ENCODE assay signal across 12 mouse cellular contexts in the genomic region with DNA sequence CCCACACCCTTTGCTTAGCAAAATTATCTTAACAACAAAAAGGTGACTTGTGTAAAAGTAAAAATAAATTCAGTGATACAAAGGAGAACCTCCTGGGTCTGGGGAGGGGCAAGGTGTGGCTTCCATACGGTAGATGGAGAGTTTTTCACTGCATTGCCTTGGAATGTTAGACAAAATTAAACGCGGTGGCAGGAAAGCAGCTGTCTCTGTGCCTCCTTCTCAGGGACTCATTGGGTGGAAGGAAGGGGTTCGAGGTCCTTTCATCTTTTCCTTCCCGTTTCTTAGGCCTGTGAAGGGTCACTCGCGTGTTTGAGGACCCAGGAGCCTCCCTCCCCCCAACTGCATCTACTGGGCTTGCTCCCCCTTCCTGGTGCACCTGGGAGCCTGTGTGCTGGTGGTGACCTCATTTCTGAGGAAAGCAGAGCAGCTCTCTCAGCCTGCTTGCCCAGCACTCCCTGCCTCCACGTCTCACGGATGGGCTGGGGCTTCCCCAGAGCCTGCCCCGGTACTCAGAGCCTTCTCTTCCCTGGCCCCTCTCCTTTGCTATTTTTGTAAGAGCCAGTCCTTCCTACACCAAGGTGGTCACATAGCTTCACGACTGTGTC. TPM values are rescaled to one million over a fixed set of nuclear protein-coding genes. Genes with fewer than 3 reads are reported as not detected.
A peak's percentile ranks its signal among the peaks of the same experiment; 100 is the strongest.
DNase-seq lines count a peak whose midpoint lies in the region; ATAC-seq and TF ChIP-seq lines count a peak whose summit lies in the region.
"Had no signal": no experiment of that assay in that cellular context is flagged by ENCODE, and none has a peak within 500 bp of the region (broad histone marks: within the 10 kb centered on the region; RNA-seq: fewer than 3 reads in every experiment).

No protein-coding gene starts in this region.

- H3K27me3 ChIP-seq in hindbrain, embryonic 12.5 days: peaks cover 78% of the 10 kb centered on the region
- no peaks in the 10 kb centered on the region; the same call in 1 of the 2 replicates for H3K27me3 ChIP-seq in neural tube, embryonic 14.5 days (ENCODE audit: control insufficient read depth, insufficient read depth, low read length)
- peaks cover 100% of the 10 kb centered on the region for H3K27me3 ChIP-seq in kidney, embryonic 15.5 days
- peaks cover 45% of the 10 kb centered on the region for H3K27me3 ChIP-seq in stomach, postnatal 0 days (ENCODE audit: control insufficient read depth, insufficient read depth, low read length)

- WGBS in hindbrain, embryonic 12.5 days: 2% methylated on average over 11 of the region's 11 CpGs
- WGBS in neural tube, embryonic 14.5 days: under 1% methylated on average over 11 of the region's 11 CpGs
- under 1% methylated on average over 11 of the region's 11 CpGs for WGBS in kidney, embryonic 15.5 days
- 2% methylated on average over 11 of the region's 11 CpGs for WGBS in stomach, postnatal 0 days

- no peak for TF ChIP-seq CTCF in left cerebral cortex, adult 2 months (IDR thresholded peaks at IDR 0.05)
- TF ChIP-seq CTCF in stomach, postnatal 0 days (IDR thresholded peaks at IDR 0.05; ENCODE audit: low read depth): no peak

- H3K9ac ChIP-seq in hindbrain, embryonic 12.5 days: peak overlapping the region; percentile 98
- H3K9ac ChIP-seq in neural tube, embryonic 14.5 days (replicated peaks; ENCODE audit: low read depth, low read length): peak overlapping the region; percentile 99
- H3K9ac ChIP-seq in kidney, embryonic 15.5 days: no peak overlapping the region
- H3K9ac ChIP-seq in stomach, postnatal 0 days (ENCODE audit: low read length): no peak overlapping the region
- H3K9ac ChIP-seq: liver, postnatal 0 days had no signal

- H3K4me2 ChIP-seq in hindbrain, embryonic 12.5 days (replicated peaks): peak overlapping the region; percentile 84
- peak overlapping the region; percentile 94 for H3K4me2 ChIP-seq in neural tube, embryonic 14.5 days (ENCODE audit: low read depth, low read length)
- no peak overlapping the region for H3K4me2 ChIP-seq in kidney, embryonic 15.5 days
- H3K4me2 ChIP-seq in stomach, postnatal 0 days (replicated peaks; ENCODE audit: low read depth): no peak overlapping the region

- peaks cover 26% of the 10 kb centered on the region for H3K36me3 ChIP-seq in hindbrain, embryonic 12.5 days
- peaks cover 10% of the 10 kb centered on the region; the same call in 1 of the 2 replicates for H3K36me3 ChIP-seq in neural tube, embryonic 14.5 days (ENCODE audit: control insufficient read depth, insufficient read depth, low read length)
- no peaks in the 10 kb centered on the region for H3K36me3 ChIP-seq in kidney, embryonic 15.5 days
- H3K36me3 ChIP-seq in stomach, postnatal 0 days (ENCODE audit: control insufficient read depth, insufficient read depth, low read length): no peaks in the 10 kb centered on the region

- TF ChIP-seq EP300 in stomach, postnatal 0 days (optimal IDR thresholded peaks at IDR 0.05): no peak

- peak in 1 of 2 experiments; percentile 54 for DNase-seq in left cerebral cortex, adult 2 months (ENCODE audit: extremely low spot score in 1 of 2, low spot score in 2 of 2)
- no peak for DNase-seq in left cerebral cortex, adult 8-10 months (ENCODE audit: low spot score in 2 of 2)
- peak; percentile 71 to 72 for DNase-seq in cerebellum, postnatal 25 days
- DNase-seq in stomach, postnatal 0 days (ENCODE audit: low spot score): no peak
- no peak for DNase-seq in thymus, postnatal 4 days
- DNase-seq: B cell, adult 2 months; kidney, adult 18-20 months; liver, postnatal 0 days had no signal

- peaks cover 49% of the 10 kb centered on the region for H3K4me1 ChIP-seq in hindbrain, embryonic 12.5 days
- H3K4me1 ChIP-seq in neural tube, embryonic 14.5 days (ENCODE audit: control insufficient read depth, insufficient read depth, low read length): peaks cover 48% of the 10 kb centered on the region; the same call in 1 of the 2 replicates
- peaks cover 23% of the 10 kb centered on the region for H3K4me1 ChIP-seq in kidney, embryonic 15.5 days
- H3K4me1 ChIP-seq in stomach, postnatal 0 days (replicated peaks; ENCODE audit: control insufficient read depth, insufficient read depth): no peaks in the 10 kb centered on the region

- H3K9me3 ChIP-seq in hindbrain, embryonic 12.5 days (replicated peaks): no peaks in the 10 kb centered on the region
- no peaks in the 10 kb centered on the region for H3K9me3 ChIP-seq in neural tube, embryonic 14.5 days (ENCODE audit: control insufficient read depth, low read length)
- H3K9me3 ChIP-seq in kidney, embryonic 15.5 days (replicated peaks): no peaks in the 10 kb centered on the region
- no peaks in the 10 kb centered on the region for H3K9me3 ChIP-seq in stomach, postnatal 0 days (ENCODE audit: control insufficient read depth, low read length)

- intact Hi-C loops in left cerebral cortex, adult 2 months (cut with DNase I): no loop called here

- H3K27ac ChIP-seq in left cerebral cortex, adult 2 months: peak overlapping the region; percentile 86
- H3K27ac ChIP-seq in hindbrain, embryonic 12.5 days: peak overlapping the region; percentile 98
- peak overlapping the region; percentile 99 for H3K27ac ChIP-seq in neural tube, embryonic 14.5 days (ENCODE audit: low read depth, low read length)
- no peak overlapping the region for H3K27ac ChIP-seq in kidney, embryonic 15.5 days
- no peak overlapping the region for H3K27ac ChIP-seq in stomach, postnatal 0 days (replicated peaks)

- ATAC-seq in hindbrain, embryonic 12.5 days (ENCODE audit: low FRiP score): no peak
- ATAC-seq in neural tube, embryonic 14.5 days (ENCODE audit: low read depth): no peak
- ATAC-seq in kidney, embryonic 15.5 days (replicated peaks; ENCODE audit: low FRiP score): no peak
- ATAC-seq in stomach, postnatal 0 days (ENCODE audit: low FRiP score, low TSS enrichment): no peak
- ATAC-seq: liver, postnatal 0 days had no signal

- H3K4me3 ChIP-seq in left cerebral cortex, adult 2 months: peak overlapping the region; percentile 88
- peak overlapping the region; percentile 84 for H3K4me3 ChIP-seq in hindbrain, embryonic 12.5 days
- peak overlapping the region; percentile 90 for H3K4me3 ChIP-seq in neural tube, embryonic 14.5 days (ENCODE audit: low read depth, low read length)
- H3K4me3 ChIP-seq in kidney, embryonic 15.5 days (replicated peaks): no peak overlapping the region
- H3K4me3 ChIP-seq in stomach, postnatal 0 days (ENCODE audit: low read depth, low read length): no peak overlapping the region
- H3K4me3 ChIP-seq: myocyte had no signal

RNA-seq across cellular contexts. Expression of a gene that starts 41.0 kb away (rescaled TPM):
- 100 to 1,000 TPM in 1 of 2 experiments, 10 to 100 TPM in 1; 86.7 to 100 TPM for total RNA-seq in left cerebral cortex, adult 2 months (2021)
- 100 to 1,000 TPM in 1 of 4 experiments, 10 to 100 TPM in 3; 81.6 to 112 (median 91.0) TPM for total RNA-seq in left cerebral cortex, adult 8-10 months (2022)
- 40.1 and 42.0 TPM in 2 replicates for polyA plus RNA-seq in hindbrain, embryonic 12.5 days (2016; fragmentation: Nextera tagmentation; extraction: Ambion mirVana)
- 23.0 and 30.5 TPM in 2 replicates for polyA plus RNA-seq in neural tube, embryonic 14.5 days (2014; fragmentation: Nextera tagmentation; extraction: Ambion mirVana)
- 32.9 and 36.7 TPM in 2 replicates for polyA plus RNA-seq in kidney, embryonic 15.5 days (2015; fragmentation: Nextera tagmentation; extraction: Ambion mirVana)
- 13.9 and 18.5 TPM in 2 replicates for polyA plus RNA-seq in stomach, postnatal 0 days (2015; fragmentation: Nextera tagmentation; extraction: Ambion mirVana)

Comparison
In these comparisons a context has a peak if more than half of its experiments do, and no peak if none do; other contexts are left out.
1. DNase-seq: peak in cerebellum, postnatal 25 days (2 of 2); none in left cerebral cortex, adult 8-10 months (0 of 2), stomach, postnatal 0 days (single experiment) and thymus, postnatal 4 days (single experiment).
2. H3K27ac ChIP-seq: peak in left cerebral cortex, adult 2 months (single experiment), hindbrain, embryonic 12.5 days (single experiment) and neural tube, embryonic 14.5 days (single experiment); none in kidney, embryonic 15.5 days (single experiment) and stomach, postnatal 0 days (single experiment).
3. H3K4me3 ChIP-seq: peak in left cerebral cortex, adult 2 months (single experiment), hindbrain, embryonic 12.5 days (single experiment) and neural tube, embryonic 14.5 days (single experiment); none in kidney, embryonic 15.5 days (single experiment) and stomach, postnatal 0 days (single experiment).
4. H3K4me2 ChIP-seq: peak in hindbrain, embryonic 12.5 days (single experiment) and neural tube, embryonic 14.5 days (single experiment); none in kidney, embryonic 15.5 days (single experiment) and stomach, postnatal 0 days (single experiment).
5. H3K9ac ChIP-seq: peak in hindbrain, embryonic 12.5 days (single experiment) and neural tube, embryonic 14.5 days (single experiment); none in kidney, embryonic 15.5 days (single experiment) and stomach, postnatal 0 days (single experiment).